Mouse (Mus musculus): ENCODE data around the gene Gsx2. TPM values are rescaled to one million over a fixed set of nuclear protein-coding genes. Genes with fewer than 3 reads are reported as not detected.

Gene Gsx2
- polyA plus RNA-seq, 1 experiment from 2014 or later, result not detected

DNA sequence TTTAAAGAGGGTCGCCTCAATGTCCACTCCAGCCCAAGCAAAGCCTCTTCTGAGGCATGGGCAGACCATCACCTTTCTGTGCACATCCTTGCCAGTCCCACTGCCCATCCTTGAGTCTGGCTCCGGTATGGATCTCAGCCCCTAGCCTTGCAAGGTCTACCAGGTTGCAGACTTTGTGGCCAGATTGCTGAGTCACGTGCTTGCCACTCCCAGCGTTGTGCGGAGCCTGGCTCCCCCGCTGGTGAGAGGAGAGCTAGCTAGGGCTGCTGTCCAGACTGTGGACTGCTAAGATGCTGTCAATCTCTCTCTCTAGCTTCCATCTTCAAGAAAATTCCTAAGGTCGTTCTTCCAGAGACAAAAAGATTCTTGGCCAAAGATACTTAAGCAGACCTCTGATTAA lies 4.2 kb downstream of the Gsx2 start:
- Histone ChIP-seq H3K36me3 (no peaks in the 10 kb centered on the region), H3K4me3 (no peak overlapping the region), H3K9ac (no peak overlapping the region), H3K4me1 (peaks cover 19% of the 10 kb centered on the region), H3K27ac (no peak overlapping the region), H3K4me2 (replicated peaks) (no peak overlapping the region), H3K27me3 (peaks cover 99% of the 10 kb centered on the region), H3K9me3 (no peaks in the 10 kb centered on the region)
- WGBS, result under 1% methylated on average over 7 of the region's 7 CpGs
- no peak for ATAC-seq (ENCODE audit: low FRiP score, low read depth)

DNA sequence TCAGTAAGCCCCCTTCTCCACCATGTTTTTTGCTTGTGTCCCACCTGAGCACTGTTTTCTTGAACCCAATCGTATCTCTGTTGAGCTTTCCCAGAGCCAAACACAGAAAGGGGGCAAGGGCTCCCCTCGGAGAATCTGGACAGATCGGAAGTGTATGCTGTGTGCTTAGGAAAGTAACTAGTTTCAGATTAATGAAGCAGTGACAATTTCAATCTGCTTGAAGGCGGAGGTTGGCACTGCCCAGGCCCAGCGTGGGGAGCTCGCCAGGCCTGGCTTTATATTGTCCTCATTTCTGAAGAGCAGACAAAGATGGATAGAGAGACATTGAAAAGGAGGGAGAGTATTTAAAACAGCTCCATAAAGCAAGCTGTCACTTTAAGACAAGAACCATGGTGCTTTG lies 7.0 kb downstream of the Gsx2 start:
- Histone ChIP-seq H3K4me3 (no peak overlapping the region), H3K36me3 (no peaks in the 10 kb centered on the region), H3K4me2 (replicated peaks) (no peak overlapping the region), H3K9me3 (no peaks in the 10 kb centered on the region), H3K27ac (no peak overlapping the region), H3K9ac (no peak overlapping the region), H3K4me1 (peaks cover 10% of the 10 kb centered on the region; the same call in 1 of the 2 replicates), H3K27me3 (peaks cover 98% of the 10 kb centered on the region)
- 13% methylated on average over 6 of the region's 6 CpGs for WGBS
- no peak for ATAC-seq (ENCODE audit: low FRiP score, low read depth)

DNA sequence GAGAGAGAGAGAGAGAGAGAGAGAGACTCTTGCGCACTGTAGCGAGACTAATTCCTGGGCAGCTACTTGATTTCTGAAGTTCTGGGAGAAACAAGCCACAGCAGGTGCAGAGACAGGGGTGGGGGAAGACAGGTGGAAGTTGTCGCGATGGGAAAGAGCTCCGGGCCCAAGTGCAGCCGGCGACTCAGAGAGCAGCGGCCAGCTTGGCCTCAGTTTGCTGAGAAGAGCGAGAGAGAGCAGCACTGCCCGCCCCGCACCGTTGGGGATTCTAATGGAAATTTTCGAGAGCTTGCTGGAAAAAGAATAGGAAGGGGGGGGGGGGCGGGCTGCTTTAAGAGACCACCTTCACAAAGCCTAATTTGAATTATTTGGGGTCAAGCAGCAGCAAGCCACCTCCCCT lies 7.7 kb downstream of the Gsx2 start:
- Histone ChIP-seq H3K27me3 (peaks cover 98% of the 10 kb centered on the region), H3K4me2 (replicated peaks) (no peak overlapping the region), H3K4me3 (0 out of 2 replicates have a peak overlapping the region, but pooled peaks have one; percentile 15), H3K36me3 (no peaks in the 10 kb centered on the region), H3K9ac (no peak overlapping the region), H3K27ac (no peak overlapping the region), H3K9me3 (no peaks in the 10 kb centered on the region), H3K4me1 (peaks cover 10% of the 10 kb centered on the region; the same call in 1 of the 2 replicates)
- no peak for ATAC-seq (ENCODE audit: low FRiP score, low read depth)
- under 1% methylated on average over 14 of the region's 14 CpGs for WGBS

DNA sequence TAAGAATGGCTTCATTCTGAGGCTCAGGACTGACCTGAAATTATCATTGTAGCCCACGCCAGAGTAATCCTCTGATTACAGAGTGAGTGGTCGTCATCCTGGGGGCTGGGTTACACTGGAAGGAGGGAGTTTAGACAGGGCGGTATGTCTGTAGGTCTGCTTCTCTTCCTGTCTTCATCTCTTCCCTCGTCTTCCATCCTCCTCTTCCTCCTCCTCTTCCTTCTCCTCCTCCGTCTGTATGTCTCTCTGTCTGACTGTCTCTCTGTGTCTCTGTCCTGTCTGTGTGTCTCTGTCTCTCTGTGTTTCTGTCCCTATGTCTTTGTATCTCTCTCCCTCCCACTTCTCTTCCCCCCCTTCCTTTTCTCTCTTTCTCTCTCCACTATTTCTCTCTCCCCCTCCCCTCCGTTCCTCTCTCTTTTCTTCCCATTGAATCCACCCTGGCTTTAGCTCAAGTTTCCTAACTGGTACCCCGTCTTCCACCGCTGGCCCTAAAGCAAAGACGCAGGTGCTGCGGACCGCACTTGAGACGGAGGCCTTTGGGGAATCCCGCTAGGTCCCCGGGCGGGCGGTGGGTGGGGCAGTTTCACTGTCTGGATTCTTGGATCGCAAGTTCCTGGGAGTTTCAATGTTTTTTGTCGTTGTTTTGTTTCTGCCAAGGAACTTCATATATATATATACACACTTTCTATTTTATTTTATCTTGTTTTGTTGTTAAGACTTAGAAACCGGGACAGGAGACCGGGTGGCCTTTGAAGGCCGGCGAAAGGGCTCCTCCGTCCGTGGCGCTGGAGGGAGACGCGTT lies 8.4 kb downstream of the Gsx2 start:
- ATAC-seq (ENCODE audit: low FRiP score, low read depth), result no peak
- Histone ChIP-seq H3K9ac (no peak overlapping the region), H3K4me2 (replicated peaks) (0 out of 2 replicates have a peak overlapping the region, but pooled peaks have one; percentile 0), H3K36me3 (no peaks in the 10 kb centered on the region), H3K27me3 (peaks cover 97% of the 10 kb centered on the region), H3K4me3 (no peak overlapping the region), H3K9me3 (no peaks in the 10 kb centered on the region), H3K4me1 (peaks cover 10% of the 10 kb centered on the region; the same call in 1 of the 2 replicates), H3K27ac (no peak overlapping the region)
- 2% methylated on average over 27 of the region's 27 CpGs for WGBS

DNA sequence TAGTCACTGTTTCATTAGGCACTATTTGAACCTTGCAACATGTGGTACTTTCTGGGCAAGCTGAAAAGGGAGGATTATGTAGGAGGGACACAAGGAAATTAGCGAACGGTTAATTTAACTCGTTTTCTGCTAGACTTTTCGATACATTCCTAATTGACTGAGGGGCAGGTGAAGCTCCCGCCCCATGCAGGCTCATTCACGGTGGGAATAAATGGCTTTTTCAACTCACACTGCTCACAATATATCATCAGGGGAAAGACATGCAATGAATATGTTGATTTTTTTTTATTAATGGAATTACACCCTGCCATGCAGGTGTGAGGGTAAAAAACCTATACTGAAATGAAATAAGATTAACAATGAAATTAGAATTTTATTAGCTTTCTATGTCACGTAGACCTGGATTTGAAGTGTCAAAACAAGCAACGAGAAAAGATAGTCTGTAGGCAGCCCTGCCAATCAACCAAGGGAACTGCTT lies 9.0 kb downstream of the Gsx2 start:
- Histone ChIP-seq H3K4me2 (replicated peaks) (0 out of 2 replicates have a peak overlapping the region, but pooled peaks have one; percentile 0), H3K9ac (no peak overlapping the region), H3K9me3 (no peaks in the 10 kb centered on the region), H3K27me3 (peaks cover 95% of the 10 kb centered on the region), H3K4me1 (peaks cover 10% of the 10 kb centered on the region; the same call in 1 of the 2 replicates), H3K36me3 (no peaks in the 10 kb centered on the region), H3K4me3 (no peak overlapping the region), H3K27ac (no peak overlapping the region)
- ATAC-seq (ENCODE audit: low FRiP score, low read depth), result no peak
- WGBS, result 2% methylated on average over 8 of the region's 8 CpGs

DNA sequence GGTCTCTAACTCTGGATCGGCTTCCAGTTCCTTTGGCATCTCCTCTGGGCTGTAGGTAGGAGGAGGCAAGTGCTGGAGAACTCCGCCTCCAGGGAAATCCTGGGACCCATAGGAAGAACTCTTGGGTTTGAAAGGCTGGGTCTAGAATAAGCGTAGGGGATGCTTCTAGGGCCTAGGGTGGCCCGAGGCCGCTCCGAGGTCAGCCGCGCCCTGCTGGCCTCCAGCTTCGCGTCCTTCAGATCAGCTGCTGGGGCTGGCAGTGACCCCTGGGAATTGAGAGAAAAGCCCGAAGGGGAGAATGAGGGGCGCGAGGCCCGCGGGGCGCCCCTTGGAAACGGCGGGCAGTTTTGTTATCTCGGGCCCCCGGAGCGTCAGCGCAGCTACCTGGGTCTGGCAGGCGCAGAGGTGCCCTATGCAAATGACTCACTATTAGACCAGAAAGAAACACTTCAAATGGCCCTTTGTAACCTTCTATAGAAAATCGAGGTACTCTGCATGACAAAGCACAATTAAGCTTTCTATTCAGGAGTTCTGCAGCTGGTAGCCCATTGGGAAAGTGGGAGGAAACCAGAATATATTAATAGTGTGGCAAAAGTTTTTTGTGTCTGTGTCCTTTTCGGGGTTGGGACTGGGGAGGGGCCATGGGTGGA lies 9.6 kb downstream of the Gsx2 start:
- peaks cover 95% of the 10 kb centered on the region for H3K27me3 ChIP-seq
- 0 out of 2 replicates have a peak overlapping the region, but pooled peaks have one; percentile 10 for H3K4me2 ChIP-seq (replicated peaks)
- H3K9me3 ChIP-seq, result no peaks in the 10 kb centered on the region
- no peaks in the 10 kb centered on the region for H3K36me3 ChIP-seq
- H3K9ac ChIP-seq, result no peak overlapping the region
- WGBS, result under 1% methylated on average over 25 of the region's 25 CpGs
- H3K4me1 ChIP-seq, result peaks cover 10% of the 10 kb centered on the region; the same call in 1 of the 2 replicates
- peak overlapping the region; percentile 2; the same call in 1 of the 2 replicates for H3K4me3 ChIP-seq
- ATAC-seq (ENCODE audit: low FRiP score, low read depth), result no peak
- H3K27ac ChIP-seq, result no peak overlapping the region

DNA sequence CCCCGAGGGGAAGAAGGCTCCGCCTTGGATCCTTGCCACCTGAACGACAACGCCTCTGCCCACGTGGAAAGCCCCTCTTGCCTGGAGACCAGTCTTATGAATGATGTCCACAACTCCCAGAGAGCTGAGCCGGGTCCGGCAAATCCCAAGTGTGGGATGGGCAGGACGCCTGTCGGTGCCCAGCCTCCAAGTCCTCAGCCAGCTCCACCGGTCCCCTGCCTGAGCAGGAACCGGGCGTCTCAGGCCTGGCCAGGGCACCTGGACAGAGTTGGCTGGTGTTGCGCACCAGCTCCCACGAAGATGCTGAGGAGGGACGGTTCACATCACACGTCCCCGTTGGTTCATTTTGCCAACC lies 10.1 kb downstream of the Gsx2 start:
- no peak; the same call in 1 of the 2 replicates for ATAC-seq (ENCODE audit: low FRiP score, low read depth)
- WGBS, result under 1% methylated on average over 17 of the region's 17 CpGs
- H3K36me3 ChIP-seq, result no peaks in the 10 kb centered on the region
- peaks cover 10% of the 10 kb centered on the region; the same call in 1 of the 2 replicates for H3K4me1 ChIP-seq
- no peak overlapping the region for H3K4me2 ChIP-seq (replicated peaks)
- no peaks in the 10 kb centered on the region for H3K9me3 ChIP-seq
- no peak overlapping the region for H3K4me3 ChIP-seq
- H3K9ac ChIP-seq, result no peak overlapping the region
- H3K27ac ChIP-seq, result no peak overlapping the region
- H3K27me3 ChIP-seq, result peaks cover 92% of the 10 kb centered on the region

DNA sequence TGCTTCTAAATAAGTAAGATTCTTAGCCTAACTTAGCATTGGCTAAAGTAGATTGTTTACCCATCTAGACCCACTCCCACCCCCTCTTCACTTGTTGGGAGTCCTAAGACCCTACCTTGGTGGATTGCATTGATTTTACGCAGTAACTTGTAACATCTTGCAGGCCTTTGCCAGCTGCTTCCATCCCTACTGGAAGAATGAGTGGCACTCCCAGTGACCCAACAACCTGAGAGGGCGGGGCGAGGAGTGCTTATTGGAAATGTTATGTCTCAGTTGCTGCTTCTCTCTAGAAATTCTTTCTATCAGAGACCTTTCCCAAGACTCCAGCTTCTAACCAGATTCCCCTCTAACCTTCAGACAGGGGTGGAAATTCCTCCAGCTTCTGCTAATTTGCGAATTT lies 10.5 kb downstream of the Gsx2 start:
- no peak overlapping the region for H3K27ac ChIP-seq
- 9% methylated on average over 4 of the region's 4 CpGs for WGBS
- peaks cover 88% of the 10 kb centered on the region for H3K27me3 ChIP-seq
- peaks cover 10% of the 10 kb centered on the region; the same call in 1 of the 2 replicates for H3K4me1 ChIP-seq
- no peak overlapping the region for H3K4me3 ChIP-seq
- no peaks in the 10 kb centered on the region for H3K36me3 ChIP-seq
- no peak overlapping the region for H3K9ac ChIP-seq
- no peak overlapping the region for H3K4me2 ChIP-seq (replicated peaks)
- no peaks in the 10 kb centered on the region for H3K9me3 ChIP-seq
- no peak for ATAC-seq (ENCODE audit: low FRiP score, low read depth)

DNA sequence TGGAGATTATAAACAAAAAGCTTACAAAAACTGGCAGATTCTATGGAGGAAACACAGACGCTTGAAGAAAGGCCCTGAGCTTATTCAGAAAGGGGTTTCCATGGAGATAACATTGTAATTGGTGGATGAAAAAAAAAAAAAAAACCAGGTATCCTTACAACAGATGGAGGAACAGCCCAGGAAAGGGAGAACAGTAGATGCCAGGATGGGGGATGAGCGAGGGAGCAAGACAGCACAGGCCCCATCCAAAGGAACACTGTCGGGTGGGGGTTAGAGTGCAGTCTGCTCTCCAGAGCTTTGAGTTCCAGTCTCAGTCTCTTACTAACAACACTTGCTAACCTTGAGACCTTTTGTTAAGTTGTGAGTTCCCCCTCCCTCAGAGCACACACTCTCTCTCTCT lies 31.1 kb downstream of the Gsx2 start:
- Histone ChIP-seq H3K4me3 (no peak overlapping the region), H3K36me3 (no peaks in the 10 kb centered on the region), H3K9ac (no peak overlapping the region), H3K27ac (no peak overlapping the region), H3K9me3 (no peaks in the 10 kb centered on the region), H3K4me1 (no peaks in the 10 kb centered on the region), H3K4me2 (replicated peaks) (no peak overlapping the region), H3K27me3 (no peaks in the 10 kb centered on the region)
- ATAC-seq (ENCODE audit: low FRiP score, low read depth), result no peak
- 78% methylated on average over 3 of the region's 3 CpGs for WGBS

DNA sequence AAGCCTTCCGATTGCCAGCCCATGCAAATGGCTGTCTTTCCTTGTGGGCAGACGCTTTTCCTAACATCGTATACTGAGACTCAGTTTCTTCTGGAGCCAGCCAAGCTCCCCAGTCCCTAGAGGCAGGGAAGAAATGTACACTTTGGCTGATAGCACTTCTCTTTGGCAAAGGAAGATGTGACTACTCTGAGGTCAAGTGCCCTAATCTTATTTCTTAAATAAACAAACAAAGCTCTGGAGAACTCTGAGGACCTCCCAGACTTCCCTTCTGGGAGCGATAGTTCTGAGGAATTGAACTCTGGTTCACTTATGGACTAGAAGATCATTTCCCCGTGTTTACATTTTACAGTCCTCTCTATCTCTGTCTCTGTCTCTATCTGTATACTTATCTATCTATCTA lies 34.0 kb downstream of the Gsx2 start:
- WGBS, result 50% methylated on average over 5 of the region's 5 CpGs
- no peak overlapping the region for H3K9ac ChIP-seq
- no peaks in the 10 kb centered on the region for H3K4me1 ChIP-seq
- no peaks in the 10 kb centered on the region for H3K9me3 ChIP-seq
- H3K4me2 ChIP-seq (replicated peaks), result no peak overlapping the region
- H3K27me3 ChIP-seq, result no peaks in the 10 kb centered on the region
- no peak overlapping the region for H3K4me3 ChIP-seq
- no peak overlapping the region for H3K27ac ChIP-seq
- no peaks in the 10 kb centered on the region for H3K36me3 ChIP-seq
- ATAC-seq (ENCODE audit: low FRiP score, low read depth), result no peak

DNA sequence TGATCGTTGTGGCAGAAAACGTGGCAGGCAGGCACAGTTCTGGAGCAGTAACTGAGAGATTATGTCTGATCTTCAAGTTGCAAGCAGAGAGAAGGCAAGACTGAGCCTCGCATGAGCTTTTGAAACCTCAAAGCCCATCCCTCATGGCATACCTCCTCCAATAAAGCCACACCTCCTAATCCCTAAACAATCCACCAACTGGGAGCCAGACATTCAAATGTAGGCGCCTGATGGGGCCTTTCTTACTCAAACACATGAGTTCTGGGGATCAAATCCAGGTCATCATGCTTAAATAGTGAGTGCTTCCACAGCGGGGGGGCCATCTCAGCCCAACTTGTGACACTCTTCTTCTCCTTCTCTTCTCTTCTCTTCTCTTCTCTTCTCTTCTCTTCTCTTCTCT lies 36.4 kb downstream of the Gsx2 start:
- Histone ChIP-seq H3K9ac (no peak overlapping the region), H3K4me1 (no peaks in the 10 kb centered on the region), H3K4me3 (no peak overlapping the region), H3K4me2 (replicated peaks) (no peak overlapping the region), H3K36me3 (no peaks in the 10 kb centered on the region), H3K27ac (no peak overlapping the region), H3K9me3 (no peaks in the 10 kb centered on the region), H3K27me3 (no peaks in the 10 kb centered on the region)
- 55% methylated on average over 5 of the region's 5 CpGs for WGBS
- no peak for ATAC-seq (ENCODE audit: low FRiP score, low read depth)

DNA sequence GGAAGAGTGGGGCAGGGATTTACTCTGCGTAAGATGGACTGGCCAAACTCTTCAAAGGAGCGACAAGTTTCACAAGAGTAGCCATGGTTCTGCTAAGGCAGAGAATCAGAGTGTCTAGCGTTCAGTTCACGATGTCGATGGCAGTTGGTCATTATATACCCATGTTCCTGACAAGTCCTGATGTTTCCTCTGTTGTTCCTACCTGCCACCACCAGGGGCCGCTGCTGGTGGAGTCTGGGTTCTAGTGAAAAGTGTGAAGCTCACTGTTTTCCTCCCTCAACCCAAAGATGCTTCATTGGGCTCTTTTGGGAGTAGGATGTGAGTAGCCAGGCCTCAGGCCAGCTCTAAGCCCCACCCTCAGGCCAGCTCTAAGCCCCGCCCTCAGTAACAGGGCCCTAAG lies 43.4 kb downstream of the Gsx2 start:
- no peaks in the 10 kb centered on the region for H3K4me1 ChIP-seq
- WGBS, result 66% methylated on average over 7 of the region's 7 CpGs
- ATAC-seq (ENCODE audit: low FRiP score, low read depth), result no peak
- no peak overlapping the region for H3K4me2 ChIP-seq (replicated peaks)
- H3K9me3 ChIP-seq, result no peaks in the 10 kb centered on the region
- no peak overlapping the region for H3K4me3 ChIP-seq
- H3K27me3 ChIP-seq, result no peaks in the 10 kb centered on the region
- H3K27ac ChIP-seq, result no peak overlapping the region
- no peak overlapping the region for H3K9ac ChIP-seq
- no peaks in the 10 kb centered on the region for H3K36me3 ChIP-seq

Measured in limb, embryonic 13.5 days (tissue).